Mouse (Mus musculus): Measurements from ENCODE around the gene Gpr12. TPM values are rescaled to one million over a fixed set of nuclear protein-coding genes. Genes with fewer than 3 reads are reported as not detected.
"Not testable (repeated sequence)": the region's sequence is repeated elsewhere in the genome, so short reads cannot be mapped to it uniquely, and the experiment has no call there.

Gpr12 gene
- polyA plus RNA-seq, 1 experiment from 2014 or later, result not detected

DNA sequence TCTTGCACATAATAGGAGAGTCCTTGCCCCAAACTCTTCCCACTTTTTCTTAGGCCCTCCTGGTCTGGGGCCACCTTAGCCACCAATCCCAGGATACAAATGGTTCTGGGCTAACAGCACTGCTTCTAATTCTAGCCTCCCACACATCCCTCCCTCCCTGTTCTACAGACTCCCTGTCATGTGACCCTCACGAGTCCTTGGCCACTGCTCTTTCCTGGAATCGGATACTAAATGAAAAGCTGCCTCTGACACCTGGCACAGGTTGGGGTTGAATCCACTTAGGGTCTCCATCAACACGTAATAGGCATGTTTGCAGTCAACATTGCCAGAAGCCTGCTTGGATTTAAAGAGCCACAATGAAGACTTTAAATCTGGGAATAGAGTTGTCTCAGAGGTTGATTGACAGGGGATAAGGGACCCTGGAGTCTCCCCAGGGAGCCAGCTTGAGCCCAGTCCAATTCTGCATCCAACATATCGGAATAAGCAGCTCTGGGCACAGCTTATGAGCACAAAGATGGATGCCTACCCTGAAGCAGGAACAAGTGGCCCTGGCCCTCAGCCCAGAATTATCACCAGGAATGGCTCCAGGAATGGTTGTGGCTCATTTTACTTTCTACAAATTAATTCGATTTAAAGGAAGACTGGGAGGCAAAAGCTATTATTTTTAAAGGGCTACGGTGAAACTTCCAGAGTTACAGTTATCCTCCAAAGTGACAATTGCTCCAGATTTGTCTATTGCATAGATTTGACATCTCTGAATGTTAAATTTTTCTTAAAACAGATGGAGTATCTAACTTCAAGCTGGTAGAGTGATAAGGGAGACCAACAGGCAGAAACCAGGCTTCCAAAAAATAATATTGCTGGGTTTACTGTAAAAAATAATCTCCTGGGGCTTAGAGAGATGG lies 13.0 kb downstream of the Gpr12 start:
- not testable (repeated sequence) for H3K36me3 ChIP-seq (ENCODE audit: control insufficient read depth, insufficient read depth, low read length); H3K9me3 ChIP-seq (replicated peaks; ENCODE audit: control insufficient read depth, low read length); H3K27ac ChIP-seq (ENCODE audit: low read depth, low read length); H3K4me1 ChIP-seq (ENCODE audit: control insufficient read depth, insufficient read depth, low read length); H3K4me3 ChIP-seq (ENCODE audit: low read depth, low read length); ATAC-seq (replicated peaks; ENCODE audit: insufficient number of reproducible peaks, low FRiP score, low TSS enrichment); H3K9ac ChIP-seq (ENCODE audit: low read depth, low read length); H3K4me2 ChIP-seq; H3K27me3 ChIP-seq (ENCODE audit: control insufficient read depth, insufficient read depth, low read length)
- WGBS (ENCODE audit: insufficient replicate concordance), result 64% methylated on average over 6 of the region's 6 CpGs

DNA sequence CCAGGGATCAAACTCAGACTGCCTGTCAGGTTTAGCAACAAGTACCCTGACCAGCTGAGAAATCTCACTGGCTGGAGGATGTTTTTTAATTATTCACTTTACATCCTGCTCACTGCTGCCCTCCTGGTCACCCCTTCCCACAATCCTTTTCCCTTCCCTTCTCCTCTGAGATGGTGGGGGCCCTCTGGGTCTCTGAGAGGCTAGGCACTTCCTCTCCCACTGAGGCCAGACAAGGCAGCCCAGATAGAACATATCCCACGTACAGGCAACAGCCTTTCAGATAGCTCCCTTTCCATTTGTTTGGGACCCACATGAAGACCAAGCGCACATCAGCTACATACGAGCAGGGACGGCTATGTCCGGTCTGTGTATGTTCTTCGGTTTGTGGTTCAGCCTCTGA lies 14.9 kb downstream of the Gpr12 start:
- not testable (repeated sequence) for H3K9me3 ChIP-seq (replicated peaks; ENCODE audit: control insufficient read depth, low read length); H3K4me1 ChIP-seq (ENCODE audit: control insufficient read depth, insufficient read depth, low read length); H3K36me3 ChIP-seq (ENCODE audit: control insufficient read depth, insufficient read depth, low read length); H3K27ac ChIP-seq (ENCODE audit: low read depth, low read length); H3K9ac ChIP-seq (ENCODE audit: low read depth, low read length); H3K4me3 ChIP-seq (ENCODE audit: low read depth, low read length); H3K27me3 ChIP-seq (ENCODE audit: control insufficient read depth, insufficient read depth, low read length); H3K4me2 ChIP-seq; ATAC-seq (replicated peaks; ENCODE audit: insufficient number of reproducible peaks, low FRiP score, low TSS enrichment)
- 78% methylated on average over 6 of the region's 6 CpGs for WGBS (ENCODE audit: insufficient replicate concordance)

DNA sequence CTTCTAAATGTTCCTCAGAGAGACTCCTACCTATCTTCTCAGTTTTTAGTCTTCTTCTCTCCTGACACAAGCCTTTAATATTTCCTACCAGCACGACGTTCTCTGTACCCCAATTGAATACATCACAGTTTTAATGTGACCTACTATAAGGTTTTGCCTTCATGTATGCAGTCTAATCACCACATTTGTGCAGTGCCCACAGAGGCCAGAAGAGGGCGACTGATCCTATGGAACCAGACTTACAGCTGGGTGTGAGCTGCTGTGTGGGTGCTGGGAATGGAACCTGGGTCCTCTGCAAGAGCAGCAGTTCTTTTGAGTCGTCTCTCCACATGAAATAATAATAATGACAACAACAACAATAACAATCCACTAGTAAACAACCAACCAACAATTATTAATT lies 18.0 kb downstream of the Gpr12 start:
- WGBS (ENCODE audit: insufficient replicate concordance), result 50% methylated on average over 4 of the region's 4 CpGs
- H3K27me3 ChIP-seq (ENCODE audit: control insufficient read depth, insufficient read depth, low read length), result no peaks in the 10 kb centered on the region
- ATAC-seq (replicated peaks; ENCODE audit: insufficient number of reproducible peaks, low FRiP score, low TSS enrichment), result no peak
- no peaks in the 10 kb centered on the region for H3K4me1 ChIP-seq (ENCODE audit: control insufficient read depth, insufficient read depth, low read length)
- no peak overlapping the region for H3K4me3 ChIP-seq (ENCODE audit: low read depth, low read length)
- no peak overlapping the region for H3K4me2 ChIP-seq
- H3K36me3 ChIP-seq (ENCODE audit: control insufficient read depth, insufficient read depth, low read length), result no peaks in the 10 kb centered on the region
- no peak overlapping the region for H3K27ac ChIP-seq (ENCODE audit: low read depth, low read length)
- no peaks in the 10 kb centered on the region for H3K9me3 ChIP-seq (replicated peaks; ENCODE audit: control insufficient read depth, low read length)
- no peak overlapping the region for H3K9ac ChIP-seq (ENCODE audit: low read depth, low read length)

DNA sequence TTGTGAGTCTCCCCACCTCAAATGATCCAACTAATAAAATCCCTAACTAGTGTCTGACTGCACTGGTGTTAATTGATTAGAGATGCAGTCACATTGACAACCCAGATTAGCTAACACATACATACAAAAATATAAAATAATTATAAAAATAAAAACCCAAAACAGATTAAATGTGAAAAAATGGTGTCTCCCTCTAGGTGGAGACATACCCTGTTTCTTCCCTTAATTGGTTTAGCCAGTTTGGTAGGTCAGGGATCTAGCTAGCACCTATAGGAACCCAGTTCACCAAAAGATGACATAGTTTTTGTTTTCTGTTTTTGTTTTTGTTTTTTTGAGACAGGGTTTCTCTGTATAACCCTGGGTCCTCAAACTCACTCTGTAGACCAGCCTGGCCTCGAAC lies 20.8 kb downstream of the Gpr12 start:
- no peaks in the 10 kb centered on the region for H3K9me3 ChIP-seq (replicated peaks; ENCODE audit: control insufficient read depth, low read length)
- no peak overlapping the region for H3K9ac ChIP-seq (ENCODE audit: low read depth, low read length)
- H3K4me1 ChIP-seq (ENCODE audit: control insufficient read depth, insufficient read depth, low read length), result no peaks in the 10 kb centered on the region
- no peak overlapping the region for H3K4me2 ChIP-seq
- 81% methylated on average over 1 of the region's 1 CpGs for WGBS (ENCODE audit: insufficient replicate concordance)
- H3K4me3 ChIP-seq (ENCODE audit: low read depth, low read length), result no peak overlapping the region
- no peak for ATAC-seq (replicated peaks; ENCODE audit: insufficient number of reproducible peaks, low FRiP score, low TSS enrichment)
- H3K36me3 ChIP-seq (ENCODE audit: control insufficient read depth, insufficient read depth, low read length), result no peaks in the 10 kb centered on the region
- no peaks in the 10 kb centered on the region for H3K27me3 ChIP-seq (ENCODE audit: control insufficient read depth, insufficient read depth, low read length)
- no peak overlapping the region for H3K27ac ChIP-seq (ENCODE audit: low read depth, low read length)

DNA sequence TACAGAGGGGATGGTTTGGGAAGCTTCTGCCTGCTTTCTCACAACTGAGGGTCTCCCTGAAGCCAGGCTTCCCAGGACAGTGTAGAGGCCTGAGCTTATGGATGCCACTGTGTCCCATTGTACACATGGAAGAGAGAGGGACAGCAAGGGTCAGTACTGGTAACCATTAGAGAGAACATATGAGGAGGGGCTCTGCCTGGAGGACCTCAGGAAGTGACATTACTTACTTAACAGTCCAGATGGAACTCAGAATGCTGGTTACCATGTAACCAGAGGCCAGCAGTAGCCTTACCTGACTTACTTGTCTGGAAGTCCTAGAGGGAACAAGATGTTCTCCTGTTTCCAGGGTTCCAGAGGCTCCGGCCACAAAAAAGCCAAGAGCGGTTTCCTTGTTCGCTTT lies 29.2 kb downstream of the Gpr12 start, which contains the start of gene Gm3415:
Gene Gm3415, plus strand, starts transcription at position 301 of the 400 bp plus-strand sequence.
- ATAC-seq (replicated peaks; ENCODE audit: insufficient number of reproducible peaks, low FRiP score, low TSS enrichment), result not testable (repeated sequence)
- WGBS (ENCODE audit: insufficient replicate concordance), result no CpG with 5 or more reads among the region's 3 CpGs

DNA sequence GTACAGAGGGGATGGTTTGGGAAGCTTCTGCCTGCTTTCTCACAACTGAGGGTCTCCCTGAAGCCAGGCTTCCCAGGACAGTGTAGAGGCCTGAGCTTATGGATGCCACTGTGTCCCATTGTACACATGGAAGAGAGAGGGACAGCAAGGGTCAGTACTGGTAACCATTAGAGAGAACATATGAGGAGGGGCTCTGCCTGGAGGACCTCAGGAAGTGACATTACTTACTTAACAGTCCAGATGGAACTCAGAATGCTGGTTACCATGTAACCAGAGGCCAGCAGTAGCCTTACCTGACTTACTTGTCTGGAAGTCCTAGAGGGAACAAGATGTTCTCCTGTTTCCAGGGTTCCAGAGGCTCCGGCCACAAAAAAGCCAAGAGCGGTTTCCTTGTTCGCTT lies 47.7 kb downstream of the Gpr12 start, which contains the start of gene Gm3409:
Gene Gm3409, plus strand, starts transcription at position 301 of the 400 bp plus-strand sequence.
- H3K9me3 ChIP-seq (replicated peaks; ENCODE audit: control insufficient read depth, low read length); H3K4me1 ChIP-seq (ENCODE audit: control insufficient read depth, insufficient read depth, low read length); ATAC-seq (replicated peaks; ENCODE audit: insufficient number of reproducible peaks, low FRiP score, low TSS enrichment); H3K9ac ChIP-seq (ENCODE audit: low read depth, low read length); H3K4me3 ChIP-seq (ENCODE audit: low read depth, low read length); H3K4me2 ChIP-seq; H3K27ac ChIP-seq (ENCODE audit: low read depth, low read length); H3K27me3 ChIP-seq (ENCODE audit: control insufficient read depth, insufficient read depth, low read length); H3K36me3 ChIP-seq (ENCODE audit: control insufficient read depth, insufficient read depth, low read length): not testable (repeated sequence)
- WGBS (ENCODE audit: insufficient replicate concordance), result 78% methylated on average over 2 of the region's 3 CpGs

More for the DNA sequence above, 29.2 kb downstream of the Gpr12 start, which contains the start of gene Gm3415:
- H3K4me1 ChIP-seq (ENCODE audit: control insufficient read depth, insufficient read depth, low read length); H3K27ac ChIP-seq (ENCODE audit: low read depth, low read length); H3K27me3 ChIP-seq (ENCODE audit: control insufficient read depth, insufficient read depth, low read length); H3K9me3 ChIP-seq (replicated peaks; ENCODE audit: control insufficient read depth, low read length); H3K4me3 ChIP-seq (ENCODE audit: low read depth, low read length); H3K4me2 ChIP-seq; H3K36me3 ChIP-seq (ENCODE audit: control insufficient read depth, insufficient read depth, low read length); H3K9ac ChIP-seq (ENCODE audit: low read depth, low read length): not testable (repeated sequence)

Other genes with a start within 250 kb of the Gpr12 start
- gene Wasf3, start 200.3 kb downstream of the Gpr12 start, polyA plus RNA-seq (2014; fragmentation: Nextera tagmentation; extraction: Ambion mirVana), result 0.42 and 0.52 TPM in 2 replicates
- not detected in 2 replicates for gene Gm6408, start 103.3 kb downstream of the Gpr12 start, polyA plus RNA-seq (2014; fragmentation: Nextera tagmentation; extraction: Ambion mirVana)
- gene Gm6370, start 93.9 kb downstream of the Gpr12 start, polyA plus RNA-seq (2014; fragmentation: Nextera tagmentation; extraction: Ambion mirVana), result not detected in 2 replicates
- not detected in 2 replicates for gene 4930449I24Rik, start 82.8 kb downstream of the Gpr12 start, polyA plus RNA-seq (2014; fragmentation: Nextera tagmentation; extraction: Ambion mirVana)
- gene Gm3402, start 71.1 kb downstream of the Gpr12 start, polyA plus RNA-seq (2014; fragmentation: Nextera tagmentation; extraction: Ambion mirVana), result not detected in 2 replicates
- not detected in 2 replicates for gene Gm3404, start 59.4 kb downstream of the Gpr12 start, polyA plus RNA-seq (2014; fragmentation: Nextera tagmentation; extraction: Ambion mirVana)
- not detected in 2 replicates for gene Gm3409, start 47.6 kb downstream of the Gpr12 start, polyA plus RNA-seq (2014; fragmentation: Nextera tagmentation; extraction: Ambion mirVana)
- gene Gm3415, start 29.1 kb downstream of the Gpr12 start, polyA plus RNA-seq (2014; fragmentation: Nextera tagmentation; extraction: Ambion mirVana), result not detected in 2 replicates
- 9.2 and 11.1 TPM in 2 replicates for gene Usp12, start 209.8 kb upstream of the Gpr12 start, polyA plus RNA-seq (2014; fragmentation: Nextera tagmentation; extraction: Ambion mirVana)
- gene Rpl21, start 247.7 kb upstream of the Gpr12 start, polyA plus RNA-seq (2014; fragmentation: Nextera tagmentation; extraction: Ambion mirVana), result 444 and 490 TPM in 2 replicates

Data from heart, embryonic 11.5 days (tissue).